Mouse (Mus musculus): Measurements from ENCODE around the gene Mtmr3. TPM values are rescaled to one million over a fixed set of nuclear protein-coding genes. Genes with fewer than 3 reads are reported as not detected.

Gene Mtmr3
- polyA plus RNA-seq, 1 experiment from 2014 or later: 15.4 TPM

DNA sequence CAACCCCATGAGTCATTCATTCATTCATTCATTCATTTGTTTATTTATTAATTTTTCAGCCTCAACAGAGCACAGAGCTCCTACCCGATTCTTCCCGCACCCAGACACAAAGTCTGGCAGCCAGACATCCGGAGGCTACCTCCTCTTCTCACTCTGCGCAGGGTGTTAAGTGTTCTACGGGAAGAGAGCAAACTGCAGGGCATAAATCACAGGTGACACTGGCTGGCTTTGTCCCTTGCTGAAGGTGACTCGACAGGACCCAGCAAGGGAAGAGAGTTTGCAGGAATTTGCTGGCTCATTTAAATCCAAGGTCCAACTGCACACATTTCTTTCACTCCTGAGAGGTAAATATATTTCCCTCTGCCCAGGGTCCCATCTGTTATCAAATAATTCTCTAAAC, 9.8 kb upstream of the Mtmr3 start:
- Histone ChIP-seq H3K9ac (ENCODE audit: low read depth, low read length) (no peak overlapping the region), H3K27ac (ENCODE audit: low read length) (no peak overlapping the region), H3K36me3 (ENCODE audit: control insufficient read depth, insufficient read depth, low read length) (no peaks in the 10 kb centered on the region), H3K9me3 (ENCODE audit: control insufficient read depth, low read length) (no peaks in the 10 kb centered on the region), H3K27me3 (replicated peaks; ENCODE audit: control insufficient read depth, insufficient read depth, low read length) (no peaks in the 10 kb centered on the region), H3K4me1 (ENCODE audit: control insufficient read depth, insufficient read depth, low read length) (peaks cover 13% of the 10 kb centered on the region), H3K4me3 (ENCODE audit: low read length) (no peak overlapping the region), H3K4me2 (ENCODE audit: low read depth, low read length) (no peak overlapping the region)
- ATAC-seq: peak; percentile 60; the same call in 1 of the 2 replicates
- 14% methylated on average over 6 of the region's 6 CpGs for WGBS

DNA sequence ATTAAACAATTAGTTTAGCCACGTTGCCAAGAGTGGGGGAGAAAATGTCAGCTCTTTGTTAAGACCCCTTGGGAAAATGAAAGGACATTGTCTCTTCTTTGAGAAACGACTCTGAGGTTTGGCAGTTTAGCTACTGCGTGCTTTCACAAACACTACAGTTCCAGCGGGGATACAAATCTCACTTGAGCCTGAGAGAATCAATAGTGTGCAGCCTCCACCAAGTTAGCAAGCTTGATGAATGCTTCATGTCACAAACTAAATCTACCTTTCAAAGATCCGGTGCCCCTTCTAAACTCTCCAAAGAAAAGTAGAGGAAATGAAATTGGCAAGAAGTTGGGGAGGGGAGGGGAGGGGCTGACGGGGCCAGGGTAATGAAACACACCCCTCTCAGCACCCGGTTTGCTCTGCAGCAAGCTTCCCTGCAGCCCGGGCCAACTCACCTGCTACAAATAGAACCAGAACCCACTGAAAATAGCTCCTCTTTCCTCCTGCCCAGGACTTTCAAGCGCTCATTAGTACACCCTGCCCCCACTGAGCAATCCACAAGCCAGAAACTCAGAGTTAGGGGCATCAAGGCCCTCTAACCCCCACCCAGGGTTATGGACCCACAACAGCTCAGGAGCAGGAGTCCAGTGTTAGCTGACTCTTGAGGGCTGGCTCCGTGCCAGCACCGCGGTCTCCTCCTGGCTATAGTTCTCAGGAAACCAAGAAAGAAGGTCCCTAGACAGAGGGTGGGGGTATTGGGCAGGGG, 8.2 kb upstream of the Mtmr3 start:
- peak; percentile 63 for ATAC-seq
- 24% methylated on average over 12 of the region's 12 CpGs for WGBS
- H3K27ac ChIP-seq (ENCODE audit: low read length): no peak overlapping the region
- no peaks in the 10 kb centered on the region for H3K9me3 ChIP-seq (ENCODE audit: control insufficient read depth, low read length)
- no peak overlapping the region for H3K4me2 ChIP-seq (ENCODE audit: low read depth, low read length)
- H3K27me3 ChIP-seq (replicated peaks; ENCODE audit: control insufficient read depth, insufficient read depth, low read length): no peaks in the 10 kb centered on the region
- H3K9ac ChIP-seq (ENCODE audit: low read depth, low read length): no peak overlapping the region
- H3K4me3 ChIP-seq (ENCODE audit: low read length): no peak overlapping the region
- no peaks in the 10 kb centered on the region for H3K36me3 ChIP-seq (ENCODE audit: control insufficient read depth, insufficient read depth, low read length)
- peaks cover 13% of the 10 kb centered on the region for H3K4me1 ChIP-seq (ENCODE audit: control insufficient read depth, insufficient read depth, low read length)

DNA sequence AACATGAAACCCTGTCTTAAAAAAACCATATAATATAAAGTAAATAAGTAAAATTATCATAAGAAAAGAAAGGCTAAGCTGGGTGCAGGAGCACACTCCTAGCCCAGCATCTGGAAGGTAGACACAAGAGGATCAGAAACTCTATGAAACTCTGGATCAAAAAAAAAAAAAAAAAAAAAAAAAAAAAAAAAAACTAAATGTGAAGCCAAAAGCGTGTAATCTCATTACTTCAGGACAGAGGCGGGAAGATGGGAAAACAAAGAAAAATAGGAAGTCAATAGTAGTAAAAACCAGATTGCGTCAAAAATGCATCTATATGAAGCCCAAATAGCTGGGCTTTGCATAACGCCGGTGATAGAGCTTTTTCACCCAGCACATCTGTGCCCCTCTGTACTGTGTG, 7.2 kb upstream of the Mtmr3 start:
- Histone ChIP-seq H3K9ac (ENCODE audit: low read depth, low read length) (no peak overlapping the region), H3K4me1 (ENCODE audit: control insufficient read depth, insufficient read depth, low read length) (peaks cover 13% of the 10 kb centered on the region), H3K9me3 (ENCODE audit: control insufficient read depth, low read length) (no peaks in the 10 kb centered on the region), H3K27me3 (replicated peaks; ENCODE audit: control insufficient read depth, insufficient read depth, low read length) (no peaks in the 10 kb centered on the region), H3K27ac (ENCODE audit: low read length) (no peak overlapping the region), H3K4me3 (ENCODE audit: low read length) (no peak overlapping the region), H3K36me3 (ENCODE audit: control insufficient read depth, insufficient read depth, low read length) (no peaks in the 10 kb centered on the region), H3K4me2 (ENCODE audit: low read depth, low read length) (no peak overlapping the region)
- 88% methylated on average over 5 of the region's 5 CpGs for WGBS
- no peak for ATAC-seq

DNA sequence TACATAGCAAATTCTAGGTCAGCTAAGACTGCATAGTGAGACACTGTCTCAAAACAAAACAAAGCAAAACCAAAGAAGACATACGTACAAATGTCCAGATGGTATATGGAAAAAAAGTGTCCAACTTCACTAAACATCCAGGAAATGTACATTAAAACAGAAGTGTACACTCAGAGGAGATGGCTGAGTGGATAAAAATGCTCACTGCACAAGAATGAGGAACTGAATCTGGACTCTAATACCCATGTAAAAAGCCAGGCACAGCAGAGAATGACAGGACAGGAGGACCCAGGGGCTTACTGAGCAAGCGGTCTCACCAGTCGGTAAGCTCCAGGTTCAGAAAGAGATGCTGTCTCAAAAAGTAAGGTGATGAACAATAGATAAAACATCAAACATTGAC, 5.3 kb upstream of the Mtmr3 start:
- no peaks in the 10 kb centered on the region for H3K9me3 ChIP-seq (ENCODE audit: control insufficient read depth, low read length)
- no peak overlapping the region for H3K9ac ChIP-seq (ENCODE audit: low read depth, low read length)
- no peak overlapping the region for H3K27ac ChIP-seq (ENCODE audit: low read length)
- 86% methylated on average over 3 of the region's 3 CpGs for WGBS
- H3K36me3 ChIP-seq (ENCODE audit: control insufficient read depth, insufficient read depth, low read length): no peaks in the 10 kb centered on the region
- H3K27me3 ChIP-seq (replicated peaks; ENCODE audit: control insufficient read depth, insufficient read depth, low read length): no peaks in the 10 kb centered on the region
- peaks cover 12% of the 10 kb centered on the region for H3K4me1 ChIP-seq (ENCODE audit: control insufficient read depth, insufficient read depth, low read length)
- H3K4me2 ChIP-seq (ENCODE audit: low read depth, low read length): no peak overlapping the region
- H3K4me3 ChIP-seq (ENCODE audit: low read length): no peak overlapping the region
- no peak for ATAC-seq

DNA sequence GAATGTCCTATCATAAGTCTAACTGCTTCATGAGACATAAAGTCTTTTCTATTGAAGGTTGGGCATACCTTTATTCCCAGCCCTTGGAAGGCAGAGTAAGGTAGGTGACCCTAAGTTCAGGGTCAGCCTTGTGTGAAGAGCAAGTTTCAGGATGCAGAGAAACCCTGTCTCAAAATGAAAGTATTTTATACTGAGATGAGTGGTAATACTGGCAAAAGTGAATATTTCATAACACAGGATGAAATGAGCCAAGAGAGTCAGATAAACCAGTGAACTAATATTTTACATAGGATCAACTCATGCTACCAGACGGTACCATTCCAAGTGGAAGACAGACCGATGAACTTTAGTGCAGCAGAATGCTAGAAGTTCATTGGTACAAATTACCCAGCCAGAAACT, 3.7 kb upstream of the Mtmr3 start:
- Histone ChIP-seq H3K27ac (ENCODE audit: low read length) (no peak overlapping the region), H3K9ac (ENCODE audit: low read depth, low read length) (no peak overlapping the region), H3K9me3 (ENCODE audit: control insufficient read depth, low read length) (no peaks in the 10 kb centered on the region), H3K4me1 (ENCODE audit: control insufficient read depth, insufficient read depth, low read length) (peaks cover 5% of the 10 kb centered on the region), H3K27me3 (replicated peaks; ENCODE audit: control insufficient read depth, insufficient read depth, low read length) (no peaks in the 10 kb centered on the region), H3K4me2 (ENCODE audit: low read depth, low read length) (no peak overlapping the region), H3K36me3 (ENCODE audit: control insufficient read depth, insufficient read depth, low read length) (no peaks in the 10 kb centered on the region), H3K4me3 (ENCODE audit: low read length) (no peak overlapping the region)
- WGBS: 89% methylated on average over 2 of the region's 2 CpGs
- ATAC-seq: no peak

DNA sequence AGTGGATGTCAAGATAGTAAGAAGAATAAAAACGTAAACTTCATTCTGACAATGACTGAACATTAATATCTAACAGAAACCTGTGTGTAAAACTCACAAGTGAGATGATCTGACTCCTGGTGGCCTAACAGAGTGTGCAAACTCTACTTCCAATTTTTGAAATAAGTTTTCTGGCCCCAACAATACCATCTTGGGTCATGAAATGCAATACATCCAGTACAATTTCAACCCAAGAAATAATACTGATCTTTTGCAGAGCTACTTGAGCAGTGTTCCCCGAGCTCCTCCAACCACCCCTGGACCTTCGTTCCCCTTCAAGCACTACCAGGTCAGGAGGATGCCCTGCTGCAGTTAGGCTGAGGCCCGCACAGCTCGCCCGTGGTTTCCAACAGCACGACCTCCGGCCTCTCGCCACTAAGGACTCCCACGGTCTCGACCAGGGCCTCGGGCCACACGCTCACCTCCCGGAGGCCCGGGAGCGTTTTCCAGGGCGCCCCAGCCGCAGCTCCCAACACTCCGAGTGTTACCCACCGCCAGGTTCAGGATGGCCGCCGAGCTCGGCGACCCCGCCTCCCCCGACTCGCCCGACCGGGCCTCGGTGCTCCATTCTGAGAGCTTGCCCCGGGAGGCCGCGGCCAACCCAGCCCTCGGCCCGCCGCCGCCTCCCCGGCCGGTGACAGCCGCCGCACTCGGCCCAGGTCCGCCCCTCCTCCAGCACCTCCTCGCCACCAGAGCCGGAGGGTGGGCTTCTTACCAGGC, 635 bp downstream of the Mtmr3 start:
- peak overlapping the region; percentile 93 for H3K27ac ChIP-seq (ENCODE audit: low read length)
- H3K36me3 ChIP-seq (ENCODE audit: control insufficient read depth, insufficient read depth, low read length): no peaks in the 10 kb centered on the region
- no peaks in the 10 kb centered on the region for H3K9me3 ChIP-seq (ENCODE audit: control insufficient read depth, low read length)
- H3K4me2 ChIP-seq (ENCODE audit: low read depth, low read length): peak overlapping the region; percentile 67
- H3K27me3 ChIP-seq (replicated peaks; ENCODE audit: control insufficient read depth, insufficient read depth, low read length): no peaks in the 10 kb centered on the region
- WGBS: under 1% methylated on average over 45 of the region's 45 CpGs
- peak; percentile 92 for ATAC-seq
- H3K4me1 ChIP-seq (ENCODE audit: control insufficient read depth, insufficient read depth, low read length): peaks cover 8% of the 10 kb centered on the region
- peak overlapping the region; percentile 98 for H3K4me3 ChIP-seq (ENCODE audit: low read length)
- H3K9ac ChIP-seq (ENCODE audit: low read depth, low read length): peak overlapping the region; percentile 99

DNA sequence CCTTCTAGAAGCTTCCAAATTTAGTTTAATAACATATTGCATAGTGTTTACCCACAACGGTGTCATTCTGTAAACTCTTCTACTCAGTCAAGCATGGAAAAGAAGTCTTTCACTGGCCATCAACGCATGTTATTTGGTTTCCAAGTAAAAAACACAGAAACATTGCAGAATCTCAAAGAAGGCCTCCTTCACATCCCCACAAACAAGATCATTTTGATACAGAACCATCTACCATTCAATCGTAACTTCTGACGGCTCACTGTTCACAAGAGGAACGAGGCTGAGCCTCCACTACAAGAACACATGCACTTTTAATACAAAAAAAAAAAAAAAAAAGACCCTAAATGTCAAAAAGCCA, 1.2 kb downstream of the Mtmr3 start:
- Histone ChIP-seq H3K4me2 (ENCODE audit: low read depth, low read length) (peak overlapping the region; percentile 67), H3K27me3 (replicated peaks; ENCODE audit: control insufficient read depth, insufficient read depth, low read length) (no peaks in the 10 kb centered on the region), H3K27ac (ENCODE audit: low read length) (no peak overlapping the region), H3K36me3 (ENCODE audit: control insufficient read depth, insufficient read depth, low read length) (no peaks in the 10 kb centered on the region), H3K9ac (ENCODE audit: low read depth, low read length) (peak overlapping the region; percentile 99), H3K4me1 (ENCODE audit: control insufficient read depth, insufficient read depth, low read length) (peaks cover 8% of the 10 kb centered on the region), H3K4me3 (ENCODE audit: low read length) (peak overlapping the region; percentile 98), H3K9me3 (ENCODE audit: control insufficient read depth, low read length) (no peaks in the 10 kb centered on the region)
- no peak for ATAC-seq
- WGBS: 27% methylated on average over 5 of the region's 5 CpGs

DNA sequence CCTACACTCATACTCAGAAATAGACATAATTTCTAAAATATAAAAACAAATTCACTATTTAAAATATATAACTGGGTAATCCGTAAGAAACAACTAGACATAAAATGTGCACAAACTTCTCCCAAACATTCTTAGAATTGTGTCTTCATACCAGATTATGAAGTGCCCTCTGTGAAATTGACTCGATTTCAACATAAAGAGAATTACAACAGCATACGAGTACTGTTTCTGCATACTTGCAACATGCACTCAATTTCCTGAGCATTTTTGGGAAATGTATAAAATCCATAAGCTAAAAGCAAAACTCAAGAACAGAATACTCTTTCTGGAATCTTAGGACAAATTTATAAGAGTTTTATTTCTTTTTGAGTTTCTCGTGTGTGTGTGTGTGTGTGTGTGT, 2.9 kb downstream of the Mtmr3 start:
- Histone ChIP-seq H3K27me3 (replicated peaks; ENCODE audit: control insufficient read depth, insufficient read depth, low read length) (no peaks in the 10 kb centered on the region), H3K4me1 (ENCODE audit: control insufficient read depth, insufficient read depth, low read length) (peaks cover 8% of the 10 kb centered on the region), H3K9ac (ENCODE audit: low read depth, low read length) (no peak overlapping the region), H3K36me3 (ENCODE audit: control insufficient read depth, insufficient read depth, low read length) (no peaks in the 10 kb centered on the region), H3K27ac (ENCODE audit: low read length) (no peak overlapping the region), H3K4me2 (ENCODE audit: low read depth, low read length) (no peak overlapping the region), H3K4me3 (ENCODE audit: low read length) (no peak overlapping the region), H3K9me3 (ENCODE audit: control insufficient read depth, low read length) (no peaks in the 10 kb centered on the region)
- ATAC-seq: no peak
- WGBS: 88% methylated on average over 4 of the region's 4 CpGs

DNA sequence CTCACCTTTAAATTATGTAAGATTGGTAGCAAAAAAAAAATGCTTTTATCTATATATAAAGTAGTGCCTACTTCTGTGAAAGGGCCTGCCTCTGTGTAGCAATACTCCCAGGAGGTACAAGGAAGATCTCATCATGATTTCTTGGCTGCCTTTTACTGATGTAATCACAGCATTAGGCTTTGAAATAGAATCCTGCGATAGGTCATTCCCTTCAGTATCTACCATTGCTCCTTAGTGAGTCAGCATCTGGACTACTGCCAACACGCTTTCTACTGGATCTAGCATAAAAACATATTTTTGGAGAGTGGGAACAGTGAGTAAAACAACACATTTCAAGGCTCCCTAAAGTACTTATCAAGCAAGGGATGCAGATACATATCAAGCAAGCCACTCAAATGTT, 16.0 kb downstream of the Mtmr3 start:
- Histone ChIP-seq H3K27me3 (replicated peaks; ENCODE audit: control insufficient read depth, insufficient read depth, low read length) (no peaks in the 10 kb centered on the region), H3K4me3 (ENCODE audit: low read length) (no peak overlapping the region), H3K36me3 (ENCODE audit: control insufficient read depth, insufficient read depth, low read length) (no peaks in the 10 kb centered on the region), H3K4me2 (ENCODE audit: low read depth, low read length) (no peak overlapping the region), H3K9me3 (ENCODE audit: control insufficient read depth, low read length) (no peaks in the 10 kb centered on the region), H3K4me1 (ENCODE audit: control insufficient read depth, insufficient read depth, low read length) (peaks cover 12% of the 10 kb centered on the region), H3K9ac (ENCODE audit: low read depth, low read length) (no peak overlapping the region), H3K27ac (ENCODE audit: low read length) (no peak overlapping the region)
- 59% methylated on average over 2 of the region's 2 CpGs for WGBS
- ATAC-seq: peak; percentile 63

Measured in intestine, embryonic 16.5 days (tissue).